Mouse (Mus musculus): ENCODE data around the gene Arv1. TPM values are rescaled to one million over a fixed set of nuclear protein-coding genes. Genes with fewer than 3 reads are reported as not detected.

Gene Arv1
- 10 to 100 TPM; 10.4 to 13.5 TPM for total RNA-seq (2021)

- DNase-seq (ENCODE audit: extremely low spot score in 1 of 2, low spot score in 1 of 2): peak; percentile 78 to 84
These were observed at the start of gene Arv1, which contains the start of gene Ttc13 for GRCm38 (mm10) chr8:124721862-124722515. Gene Arv1, plus strand, starts transcription at chr8:124722139. Gene Ttc13, minus strand, starts transcription at chr8:124721983.

- DNase-seq (ENCODE audit: extremely low spot score in 1 of 2, low spot score in 1 of 2): no peak
These were observed 49.6 kb upstream of the Arv1 start for GRCm38 (mm10) chr8:124672345-124672744.

GRCm38 (mm10) chr8:124676661-124677060 lies 45.3 kb upstream of the Arv1 start:
- peak in 1 of 2 experiments; percentile 40 for DNase-seq (ENCODE audit: extremely low spot score in 1 of 2, low spot score in 1 of 2)

- DNase-seq (ENCODE audit: extremely low spot score in 1 of 2, low spot score in 1 of 2): peak in 1 of 2 experiments; percentile 31
These were observed 44.9 kb upstream of the Arv1 start for GRCm38 (mm10) chr8:124677078-124677477.

- DNase-seq (ENCODE audit: extremely low spot score in 1 of 2, low spot score in 1 of 2): peak; percentile 69 to 86
These were observed 44.5 kb upstream of the Arv1 start for GRCm38 (mm10) chr8:124677486-124677885.

GRCm38 (mm10) chr8:124678246-124678645 lies 43.7 kb upstream of the Arv1 start:
- no peak for DNase-seq (ENCODE audit: extremely low spot score in 1 of 2, low spot score in 1 of 2)

- DNase-seq (ENCODE audit: extremely low spot score in 1 of 2, low spot score in 1 of 2): no peak
These were observed 40.7 kb upstream of the Arv1 start for GRCm38 (mm10) chr8:124681077-124681791.

GRCm38 (mm10) chr8:124681792-124682157 lies 40.2 kb upstream of the Arv1 start:
- DNase-seq (ENCODE audit: extremely low spot score in 1 of 2, low spot score in 1 of 2): no peak

GRCm38 (mm10) chr8:124682218-124682617 lies 39.7 kb upstream of the Arv1 start:
- no peak for DNase-seq (ENCODE audit: extremely low spot score in 1 of 2, low spot score in 1 of 2)

- no peak for DNase-seq (ENCODE audit: extremely low spot score in 1 of 2, low spot score in 1 of 2)
These were observed 33.0 kb upstream of the Arv1 start for GRCm38 (mm10) chr8:124688899-124689298.

GRCm38 (mm10) chr8:124691706-124692105 lies 30.2 kb upstream of the Arv1 start:
- DNase-seq (ENCODE audit: extremely low spot score in 1 of 2, low spot score in 1 of 2): no peak

GRCm38 (mm10) chr8:124695424-124696100 lies 26.4 kb upstream of the Arv1 start:
- no peak for DNase-seq (ENCODE audit: extremely low spot score in 1 of 2, low spot score in 1 of 2)

- DNase-seq (ENCODE audit: extremely low spot score in 1 of 2, low spot score in 1 of 2): no peak
These were observed 21.7 kb upstream of the Arv1 start for GRCm38 (mm10) chr8:124700271-124700670.

GRCm38 (mm10) chr8:124701023-124701422 lies 20.9 kb upstream of the Arv1 start:
- no peak for DNase-seq (ENCODE audit: extremely low spot score in 1 of 2, low spot score in 1 of 2)

GRCm38 (mm10) chr8:124702183-124702582 lies 19.8 kb upstream of the Arv1 start:
- no peak for DNase-seq (ENCODE audit: extremely low spot score in 1 of 2, low spot score in 1 of 2)

GRCm38 (mm10) chr8:124703526-124703925 lies 18.4 kb upstream of the Arv1 start:
- DNase-seq (ENCODE audit: extremely low spot score in 1 of 2, low spot score in 1 of 2): no peak

- DNase-seq (ENCODE audit: extremely low spot score in 1 of 2, low spot score in 1 of 2): no peak
These were observed 17.6 kb upstream of the Arv1 start for GRCm38 (mm10) chr8:124704376-124704775.

GRCm38 (mm10) chr8:124705823-124706222 lies 16.1 kb upstream of the Arv1 start:
- no peak for DNase-seq (ENCODE audit: extremely low spot score in 1 of 2, low spot score in 1 of 2)

GRCm38 (mm10) chr8:124713207-124713606 lies 8.7 kb upstream of the Arv1 start:
- no peak for DNase-seq (ENCODE audit: extremely low spot score in 1 of 2, low spot score in 1 of 2)

- no peak for DNase-seq (ENCODE audit: extremely low spot score in 1 of 2, low spot score in 1 of 2)
These were observed 6.2 kb upstream of the Arv1 start for GRCm38 (mm10) chr8:124715736-124716135.

GRCm38 (mm10) chr8:124720133-124720532 lies 1.8 kb upstream of the Arv1 start:
- DNase-seq (ENCODE audit: extremely low spot score in 1 of 2, low spot score in 1 of 2): no peak
